Mouse (Mus musculus): ENCODE measurements around the gene Gclm. TPM values are rescaled to one million over a fixed set of nuclear protein-coding genes. Genes with fewer than 3 reads are reported as not detected.
"Not testable (repeated sequence)": the region's sequence is repeated elsewhere in the genome, so short reads cannot be mapped to it uniquely, and the experiment has no call there.

Gene Gclm
- polyA plus RNA-seq, 1 experiment: 123 TPM

GRCm38 (mm10) chr3:122245878-122246332 is 548 bp downstream of the Gclm start:
- Histone ChIP-seq H3K4me1 (ENCODE audit: control insufficient read depth, insufficient read depth, low read length) (peaks cover 2% of the 10 kb centered on the region), H3K4me3 (ENCODE audit: low read depth, low read length) (peak overlapping the region; percentile 98), H3K27me3 (ENCODE audit: control insufficient read depth, insufficient read depth, low read length, poor library complexity, severe bottlenecking) (no peaks in the 10 kb centered on the region), H3K27ac (ENCODE audit: insufficient read depth, low read length) (peak overlapping the region; percentile 71), H3K36me3 (ENCODE audit: control insufficient read depth, insufficient read depth, low read length, poor library complexity, severe bottlenecking) (no peaks in the 10 kb centered on the region; the same call in 1 of the 2 replicates), H3K9ac (ENCODE audit: low read depth, poor library complexity, severe bottlenecking) (peak overlapping the region; percentile 99), H3K9me3 (replicated peaks; ENCODE audit: control insufficient read depth, insufficient read depth, low read length, poor library complexity, severe bottlenecking) (no peaks in the 10 kb centered on the region)
- no peak for TF ChIP-seq CTCF (IDR thresholded peaks at IDR 0.05; ENCODE audit: low read depth, low read length)
- TF ChIP-seq EP300 (IDR thresholded peaks at IDR 0.05; ENCODE audit: insufficient read depth, low read depth, low read length): no peak
- no peak for TF ChIP-seq POLR2A (IDR thresholded peaks at IDR 0.05; ENCODE audit: insufficient read depth, low read length)

DNA sequence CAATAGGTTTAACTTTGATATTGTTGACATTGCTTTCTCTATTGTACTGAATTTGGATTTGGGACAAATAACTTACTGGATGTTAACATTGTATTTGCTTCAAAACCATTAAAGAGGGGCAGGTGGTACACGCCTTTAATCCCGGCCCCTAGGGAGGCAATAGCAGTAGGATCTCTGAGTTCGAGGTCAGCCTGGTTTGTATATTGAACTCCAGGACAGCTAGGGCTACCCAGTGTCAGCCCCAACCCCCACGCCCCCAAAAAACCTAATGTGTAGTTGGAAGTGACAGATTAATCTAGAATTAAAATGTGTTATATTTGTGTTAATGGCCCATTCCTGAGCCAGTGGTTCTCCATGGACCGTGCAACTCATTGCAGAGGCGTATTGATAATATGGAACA is 1.0 kb downstream of the Gclm start:
- Histone ChIP-seq H3K27ac (ENCODE audit: insufficient read depth, low read length) (no peak overlapping the region), H3K9ac (ENCODE audit: low read depth, poor library complexity, severe bottlenecking) (peak overlapping the region; percentile 99)

DNA sequence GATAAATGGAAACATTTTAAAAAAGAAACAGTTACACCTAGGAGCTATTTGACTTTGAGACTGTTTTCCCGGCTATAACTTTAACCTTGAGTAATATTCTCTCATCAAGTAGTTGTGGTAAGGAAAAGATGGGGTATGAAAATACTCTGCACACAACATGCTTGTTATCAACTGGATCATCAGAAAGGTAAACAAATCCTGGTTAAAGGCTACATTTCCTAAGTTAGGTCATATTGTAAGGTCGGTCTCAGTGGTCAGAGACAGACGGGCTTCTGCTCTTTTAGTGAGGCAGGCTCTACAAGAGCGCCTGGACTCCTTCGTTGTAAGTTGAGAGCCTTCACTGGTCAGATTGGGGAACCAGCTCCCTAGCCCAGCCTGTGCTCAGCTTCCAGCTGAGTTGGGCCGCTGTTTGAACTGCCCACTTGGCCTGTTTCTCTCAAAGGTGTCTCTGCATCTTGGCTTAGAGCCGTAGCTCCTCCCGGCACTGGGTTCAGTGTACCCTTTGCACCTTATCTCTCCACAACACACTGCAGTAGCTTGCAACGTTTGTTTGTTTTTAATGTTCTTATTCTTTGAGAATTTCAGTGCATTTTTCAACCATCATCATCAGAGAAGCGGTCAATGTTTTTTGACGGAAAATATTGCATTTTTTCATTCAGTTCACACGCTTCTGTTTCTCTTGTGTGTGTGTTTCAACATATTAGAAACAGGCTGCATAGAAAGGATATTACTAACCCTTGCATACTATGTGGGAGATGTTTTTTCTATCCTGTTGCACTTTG is 1.8 kb downstream of the Gclm start:
- H3K4me1 ChIP-seq (ENCODE audit: control insufficient read depth, insufficient read depth, low read length): peaks cover 2% of the 10 kb centered on the region
- H3K27me3 ChIP-seq (ENCODE audit: control insufficient read depth, insufficient read depth, low read length, poor library complexity, severe bottlenecking): no peaks in the 10 kb centered on the region
- no peak overlapping the region for H3K27ac ChIP-seq (ENCODE audit: insufficient read depth, low read length)
- H3K9me3 ChIP-seq (replicated peaks; ENCODE audit: control insufficient read depth, insufficient read depth, low read length, poor library complexity, severe bottlenecking): no peaks in the 10 kb centered on the region
- peaks cover 4% of the 10 kb centered on the region for H3K36me3 ChIP-seq (ENCODE audit: control insufficient read depth, insufficient read depth, low read length, poor library complexity, severe bottlenecking)
- peak overlapping the region; percentile 99 for H3K9ac ChIP-seq (ENCODE audit: low read depth, poor library complexity, severe bottlenecking)
- TF ChIP-seq CTCF (IDR thresholded peaks at IDR 0.05; ENCODE audit: low read depth, low read length): no peak
- TF ChIP-seq EP300 (IDR thresholded peaks at IDR 0.05; ENCODE audit: insufficient read depth, low read depth, low read length): no peak
- no peak for TF ChIP-seq POLR2A (IDR thresholded peaks at IDR 0.05; ENCODE audit: insufficient read depth, low read length)
- peak overlapping the region; percentile 98 for H3K4me3 ChIP-seq (ENCODE audit: low read depth, low read length)

More for the DNA sequence above, 1.0 kb downstream of the Gclm start:
- H3K27me3 ChIP-seq (ENCODE audit: control insufficient read depth, insufficient read depth, low read length, poor library complexity, severe bottlenecking): no peaks in the 10 kb centered on the region
- peaks cover 4% of the 10 kb centered on the region for H3K36me3 ChIP-seq (ENCODE audit: control insufficient read depth, insufficient read depth, low read length, poor library complexity, severe bottlenecking)
- peak overlapping the region; percentile 98 for H3K4me3 ChIP-seq (ENCODE audit: low read depth, low read length)
- peaks cover 2% of the 10 kb centered on the region for H3K4me1 ChIP-seq (ENCODE audit: control insufficient read depth, insufficient read depth, low read length)
- no peaks in the 10 kb centered on the region for H3K9me3 ChIP-seq (replicated peaks; ENCODE audit: control insufficient read depth, insufficient read depth, low read length, poor library complexity, severe bottlenecking)
- TF ChIP-seq POLR2A (IDR thresholded peaks at IDR 0.05; ENCODE audit: insufficient read depth, low read length): no peak
- no peak for TF ChIP-seq CTCF (IDR thresholded peaks at IDR 0.05; ENCODE audit: low read depth, low read length)
- no peak for TF ChIP-seq EP300 (IDR thresholded peaks at IDR 0.05; ENCODE audit: insufficient read depth, low read depth, low read length)

DNA sequence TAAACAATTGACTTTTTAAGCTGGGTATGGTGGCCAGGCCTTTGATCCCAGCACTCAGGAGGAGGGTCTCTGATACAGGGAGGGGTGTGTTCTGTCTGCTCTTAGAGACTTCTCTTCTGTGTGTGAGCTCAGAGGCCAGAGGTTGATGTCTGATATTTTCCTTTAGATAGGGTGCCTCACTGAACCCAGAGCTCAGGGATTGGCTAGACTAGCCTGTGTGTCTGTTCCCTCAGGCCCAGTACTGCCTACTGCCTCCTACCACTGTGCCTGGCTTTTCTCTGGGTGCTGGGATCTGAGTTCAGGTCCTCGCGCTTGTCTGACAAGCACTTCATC is 2.4 kb downstream of the Gclm start:
- Histone ChIP-seq H3K4me1 (ENCODE audit: control insufficient read depth, insufficient read depth, low read length) (peaks cover 5% of the 10 kb centered on the region), H3K9ac (ENCODE audit: low read depth, poor library complexity, severe bottlenecking) (no peak overlapping the region), H3K4me3 (ENCODE audit: low read depth, low read length) (no peak overlapping the region), H3K36me3 (ENCODE audit: control insufficient read depth, insufficient read depth, low read length, poor library complexity, severe bottlenecking) (peaks cover 4% of the 10 kb centered on the region), H3K9me3 (replicated peaks; ENCODE audit: control insufficient read depth, insufficient read depth, low read length, poor library complexity, severe bottlenecking) (no peaks in the 10 kb centered on the region), H3K27me3 (ENCODE audit: control insufficient read depth, insufficient read depth, low read length, poor library complexity, severe bottlenecking) (no peaks in the 10 kb centered on the region), H3K27ac (ENCODE audit: insufficient read depth, low read length) (no peak overlapping the region)
- TF ChIP-seq EP300 (IDR thresholded peaks at IDR 0.05; ENCODE audit: insufficient read depth, low read depth, low read length) (no peak), POLR2A (IDR thresholded peaks at IDR 0.05; ENCODE audit: insufficient read depth, low read length) (no peak), CTCF (IDR thresholded peaks at IDR 0.05; ENCODE audit: low read depth, low read length) (no peak)

GRCm38 (mm10) chr3:122252466-122253253 is 7.3 kb downstream of the Gclm start:
- TF ChIP-seq CTCF (IDR thresholded peaks at IDR 0.05; ENCODE audit: low read depth, low read length): no peak
- no peak for TF ChIP-seq EP300 (IDR thresholded peaks at IDR 0.05; ENCODE audit: insufficient read depth, low read depth, low read length)
- TF ChIP-seq POLR2A (IDR thresholded peaks at IDR 0.05; ENCODE audit: insufficient read depth, low read length): no peak
- Histone ChIP-seq H3K9me3 (replicated peaks; ENCODE audit: control insufficient read depth, insufficient read depth, low read length, poor library complexity, severe bottlenecking) (no peaks in the 10 kb centered on the region), H3K27me3 (ENCODE audit: control insufficient read depth, insufficient read depth, low read length, poor library complexity, severe bottlenecking) (no peaks in the 10 kb centered on the region), H3K9ac (ENCODE audit: low read depth, poor library complexity, severe bottlenecking) (no peak overlapping the region), H3K27ac (ENCODE audit: insufficient read depth, low read length) (no peak overlapping the region), H3K4me3 (ENCODE audit: low read depth, low read length) (no peak overlapping the region), H3K4me1 (ENCODE audit: control insufficient read depth, insufficient read depth, low read length) (peaks cover 2% of the 10 kb centered on the region), H3K36me3 (ENCODE audit: control insufficient read depth, insufficient read depth, low read length, poor library complexity, severe bottlenecking) (peaks cover 11% of the 10 kb centered on the region)

- H3K4me1 ChIP-seq (ENCODE audit: control insufficient read depth, insufficient read depth, low read length); H3K27ac ChIP-seq (ENCODE audit: insufficient read depth, low read length); H3K27me3 ChIP-seq (ENCODE audit: control insufficient read depth, insufficient read depth, low read length, poor library complexity, severe bottlenecking); H3K4me3 ChIP-seq (ENCODE audit: low read depth, low read length); H3K9ac ChIP-seq (ENCODE audit: low read depth, poor library complexity, severe bottlenecking); H3K9me3 ChIP-seq (replicated peaks; ENCODE audit: control insufficient read depth, insufficient read depth, low read length, poor library complexity, severe bottlenecking): not testable (repeated sequence)
- H3K36me3 ChIP-seq (ENCODE audit: control insufficient read depth, insufficient read depth, low read length, poor library complexity, severe bottlenecking): peaks cover 20% of the 10 kb centered on the region
Observed at GRCm38 (mm10) chr3:122254050-122254449, 8.7 kb downstream of the Gclm start.
